Mouse (Mus musculus): ENCODE results near the gene Macrod1. TPM values are rescaled to one million over a fixed set of nuclear protein-coding genes. Genes with fewer than 3 reads are reported as not detected.
A peak's percentile ranks its signal among the peaks of the same experiment; 100 is the strongest.

Gene Macrod1
- polyA plus RNA-seq, 1 experiment from 2014 or later: 6.0 TPM

GRCm38 (mm10) chr19:7140373-7140772, 83.8 kb downstream of the Macrod1 start:
- Histone ChIP-seq H3K9me3 (no peaks in the 10 kb centered on the region), H3K4me1 (peaks cover 88% of the 10 kb centered on the region), H3K9ac (no peak overlapping the region), H3K36me3 (replicated peaks) (no peaks in the 10 kb centered on the region), H3K27ac (peak overlapping the region; percentile 68), H3K4me3 (no peak overlapping the region), H3K4me2 (no peak overlapping the region), H3K27me3 (replicated peaks) (no peaks in the 10 kb centered on the region; the same call in 1 of the 2 replicates)
- WGBS: 20% methylated on average over 6 of the region's 6 CpGs
- ATAC-seq (replicated peaks): no peak

GRCm38 (mm10) chr19:7140856-7141421, 84.3 kb downstream of the Macrod1 start:
- Histone ChIP-seq H3K4me2 (no peak overlapping the region), H3K36me3 (replicated peaks) (no peaks in the 10 kb centered on the region), H3K4me1 (peaks cover 82% of the 10 kb centered on the region), H3K27ac (peak overlapping the region; percentile 68), H3K9me3 (no peaks in the 10 kb centered on the region), H3K27me3 (replicated peaks) (peaks cover 3% of the 10 kb centered on the region; the same call in 1 of the 2 replicates), H3K9ac (no peak overlapping the region), H3K4me3 (no peak overlapping the region)
- 0 out of 2 replicates have a peak, but pooled peaks have one; percentile 9 for ATAC-seq (replicated peaks)
- 20% methylated on average over 12 of the region's 12 CpGs for WGBS

GRCm38 (mm10) chr19:7142207-7142915, 85.8 kb downstream of the Macrod1 start:
- H3K4me3 ChIP-seq: no peak overlapping the region
- peaks cover 74% of the 10 kb centered on the region for H3K4me1 ChIP-seq
- H3K9ac ChIP-seq: no peak overlapping the region
- peaks cover 3% of the 10 kb centered on the region; the same call in 1 of the 2 replicates for H3K27me3 ChIP-seq (replicated peaks)
- H3K27ac ChIP-seq: peak overlapping the region; percentile 68; the same call in 1 of the 2 replicates
- no peaks in the 10 kb centered on the region for H3K9me3 ChIP-seq
- H3K4me2 ChIP-seq: no peak overlapping the region
- no peak for ATAC-seq (replicated peaks)
- H3K36me3 ChIP-seq (replicated peaks): no peaks in the 10 kb centered on the region
- WGBS: 39% methylated on average over 5 of the region's 5 CpGs

DNA sequence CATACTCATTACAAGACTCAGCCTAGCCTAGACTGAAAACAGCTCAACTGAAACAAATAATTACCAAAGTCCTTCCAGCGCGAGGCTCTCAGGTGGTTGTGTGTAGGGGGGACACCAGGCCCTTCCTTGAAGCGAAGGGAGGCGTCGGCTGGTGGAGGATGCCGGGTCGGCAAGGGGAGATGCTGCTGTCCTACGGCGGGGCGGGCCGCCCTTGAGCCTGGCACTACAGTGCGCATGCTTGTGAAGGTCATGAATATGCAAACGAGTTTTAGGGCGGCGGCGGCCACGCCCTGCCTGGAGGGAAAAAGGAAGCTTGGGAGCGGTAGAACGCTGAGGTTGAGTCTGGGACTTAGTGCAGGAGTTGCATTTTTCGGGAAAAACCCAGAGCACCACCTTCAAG, 87.2 kb downstream of the Macrod1 start:
- Histone ChIP-seq H3K9me3 (no peaks in the 10 kb centered on the region), H3K27ac (peak overlapping the region; percentile 55), H3K4me2 (peak overlapping the region; percentile 53), H3K4me3 (peak overlapping the region; percentile 26), H3K36me3 (replicated peaks) (no peaks in the 10 kb centered on the region), H3K27me3 (replicated peaks) (peaks cover 3% of the 10 kb centered on the region; the same call in 1 of the 2 replicates), H3K4me1 (peaks cover 68% of the 10 kb centered on the region), H3K9ac (peak overlapping the region; percentile 25; the same call in 1 of the 2 replicates)
- under 1% methylated on average over 20 of the region's 20 CpGs for WGBS
- 0 out of 2 replicates have a peak, but pooled peaks have one; percentile 22 for ATAC-seq (replicated peaks)

- Histone ChIP-seq H3K9me3 (no peaks in the 10 kb centered on the region), H3K4me3 (no peak overlapping the region), H3K27me3 (replicated peaks) (peaks cover 3% of the 10 kb centered on the region; the same call in 1 of the 2 replicates), H3K27ac (no peak overlapping the region), H3K4me1 (peaks cover 68% of the 10 kb centered on the region), H3K4me2 (0 out of 2 replicates have a peak overlapping the region, but pooled peaks have one; percentile 53), H3K9ac (no peak overlapping the region), H3K36me3 (replicated peaks) (no peaks in the 10 kb centered on the region)
- no peak for ATAC-seq (replicated peaks)
- WGBS: 70% methylated on average over 3 of the region's 3 CpGs
These were observed 87.8 kb downstream of the Macrod1 start for GRCm38 (mm10) chr19:7144458-7144857.

- Histone ChIP-seq H3K4me2 (no peak overlapping the region), H3K9me3 (no peaks in the 10 kb centered on the region), H3K9ac (no peak overlapping the region), H3K27me3 (replicated peaks) (peaks cover 3% of the 10 kb centered on the region; the same call in 1 of the 2 replicates), H3K27ac (no peak overlapping the region), H3K36me3 (replicated peaks) (no peaks in the 10 kb centered on the region), H3K4me3 (no peak overlapping the region), H3K4me1 (peaks cover 63% of the 10 kb centered on the region)
- WGBS: 68% methylated on average over 13 of the region's 13 CpGs
- no peak for ATAC-seq (replicated peaks)
These were observed 89.8 kb downstream of the Macrod1 start for GRCm38 (mm10) chr19:7146376-7146775.

DNA sequence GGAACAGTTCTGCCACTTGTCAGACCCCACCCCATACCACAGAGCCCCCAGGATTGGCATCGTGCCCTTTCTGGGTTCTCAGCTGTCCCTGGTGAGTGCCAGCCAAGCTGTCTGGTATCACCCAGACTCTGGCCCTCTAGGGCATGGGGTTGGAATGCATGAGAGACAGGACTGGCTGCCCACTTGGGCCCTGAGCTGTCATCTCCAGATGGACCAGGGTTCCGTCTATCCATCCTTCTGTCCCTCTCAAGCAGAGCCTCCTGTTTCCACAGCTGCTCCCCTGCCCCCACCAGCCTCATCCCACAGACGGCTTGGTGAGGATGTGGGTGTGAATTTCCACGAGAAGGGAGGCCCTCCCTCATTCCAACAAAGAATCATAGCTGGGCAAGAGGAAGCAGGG, 91.5 kb downstream of the Macrod1 start:
- Histone ChIP-seq H3K4me3 (no peak overlapping the region), H3K9me3 (no peaks in the 10 kb centered on the region), H3K9ac (no peak overlapping the region), H3K4me2 (no peak overlapping the region), H3K36me3 (replicated peaks) (no peaks in the 10 kb centered on the region), H3K27me3 (replicated peaks) (peaks cover 3% of the 10 kb centered on the region; the same call in 1 of the 2 replicates), H3K4me1 (peaks cover 50% of the 10 kb centered on the region), H3K27ac (no peak overlapping the region)
- ATAC-seq (replicated peaks): no peak
- WGBS: 47% methylated on average over 4 of the region's 4 CpGs

DNA sequence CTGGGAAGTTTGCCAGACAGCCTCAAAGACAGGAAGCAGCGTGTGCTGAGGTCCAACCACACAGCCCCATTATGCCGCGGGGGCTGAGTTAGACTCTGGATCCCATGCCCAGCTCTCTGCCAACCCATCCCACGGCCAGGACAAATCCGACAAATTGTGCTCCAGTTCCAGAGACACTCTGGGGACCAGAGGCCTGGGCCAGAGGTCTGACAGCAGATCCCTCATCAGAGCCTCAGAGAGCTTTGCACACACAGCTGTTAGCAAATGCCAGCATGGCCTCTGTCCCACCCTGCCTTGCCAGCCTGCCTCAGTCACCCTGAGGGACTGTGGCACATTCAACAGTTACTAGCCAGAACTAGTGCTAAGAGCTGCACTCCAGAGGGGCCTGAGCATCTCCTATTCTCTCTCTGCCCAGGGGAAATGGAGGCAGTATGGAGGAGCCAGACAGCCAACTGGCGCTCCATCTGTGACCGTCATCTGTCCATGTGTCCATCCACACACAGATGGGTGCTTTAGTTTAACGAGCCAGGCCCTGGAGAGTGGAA, 92.0 kb downstream of the Macrod1 start:
- no peak overlapping the region for H3K27ac ChIP-seq
- no peaks in the 10 kb centered on the region for H3K36me3 ChIP-seq (replicated peaks)
- peaks cover 50% of the 10 kb centered on the region for H3K4me1 ChIP-seq
- H3K4me3 ChIP-seq: no peak overlapping the region
- 59% methylated on average over 8 of the region's 8 CpGs for WGBS
- no peak for ATAC-seq (replicated peaks)
- peaks cover 3% of the 10 kb centered on the region; the same call in 1 of the 2 replicates for H3K27me3 ChIP-seq (replicated peaks)
- no peak overlapping the region for H3K4me2 ChIP-seq
- H3K9ac ChIP-seq: no peak overlapping the region
- H3K9me3 ChIP-seq: no peaks in the 10 kb centered on the region

GRCm38 (mm10) chr19:7149158-7149685, 92.6 kb downstream of the Macrod1 start:
- Histone ChIP-seq H3K4me2 (no peak overlapping the region), H3K27me3 (replicated peaks) (peaks cover 3% of the 10 kb centered on the region; the same call in 1 of the 2 replicates), H3K27ac (no peak overlapping the region), H3K9me3 (no peaks in the 10 kb centered on the region), H3K36me3 (replicated peaks) (no peaks in the 10 kb centered on the region), H3K4me1 (peaks cover 45% of the 10 kb centered on the region), H3K4me3 (no peak overlapping the region), H3K9ac (no peak overlapping the region)
- ATAC-seq (replicated peaks): no peak
- WGBS: 61% methylated on average over 7 of the region's 7 CpGs

GRCm38 (mm10) chr19:7151300-7151926, 94.8 kb downstream of the Macrod1 start:
- H3K27ac ChIP-seq: no peak overlapping the region
- H3K9ac ChIP-seq: no peak overlapping the region
- H3K4me1 ChIP-seq: peaks cover 52% of the 10 kb centered on the region
- no peak for ATAC-seq (replicated peaks)
- WGBS: 70% methylated on average over 7 of the region's 7 CpGs
- no peak overlapping the region for H3K4me3 ChIP-seq
- no peaks in the 10 kb centered on the region for H3K36me3 ChIP-seq (replicated peaks)
- no peak overlapping the region for H3K4me2 ChIP-seq
- 0 out of 2 replicates have a peak, but pooled peaks cover 3% of the 10 kb centered on the region for H3K27me3 ChIP-seq (replicated peaks)
- no peaks in the 10 kb centered on the region for H3K9me3 ChIP-seq

- Histone ChIP-seq H3K4me2 (no peak overlapping the region), H3K36me3 (replicated peaks) (no peaks in the 10 kb centered on the region), H3K4me3 (no peak overlapping the region), H3K9ac (no peak overlapping the region), H3K4me1 (peaks cover 55% of the 10 kb centered on the region), H3K9me3 (no peaks in the 10 kb centered on the region), H3K27me3 (replicated peaks) (0 out of 2 replicates have a peak, but pooled peaks cover 3% of the 10 kb centered on the region), H3K27ac (no peak overlapping the region)
- 75% methylated on average over 6 of the region's 6 CpGs for WGBS
- ATAC-seq (replicated peaks): no peak
These were observed 95.5 kb downstream of the Macrod1 start for GRCm38 (mm10) chr19:7151927-7152653.

Data from midbrain, embryonic 15.5 days (tissue).